Comparison of ENCODE assay signal across 16 mouse cellular contexts in the genomic region with DNA sequence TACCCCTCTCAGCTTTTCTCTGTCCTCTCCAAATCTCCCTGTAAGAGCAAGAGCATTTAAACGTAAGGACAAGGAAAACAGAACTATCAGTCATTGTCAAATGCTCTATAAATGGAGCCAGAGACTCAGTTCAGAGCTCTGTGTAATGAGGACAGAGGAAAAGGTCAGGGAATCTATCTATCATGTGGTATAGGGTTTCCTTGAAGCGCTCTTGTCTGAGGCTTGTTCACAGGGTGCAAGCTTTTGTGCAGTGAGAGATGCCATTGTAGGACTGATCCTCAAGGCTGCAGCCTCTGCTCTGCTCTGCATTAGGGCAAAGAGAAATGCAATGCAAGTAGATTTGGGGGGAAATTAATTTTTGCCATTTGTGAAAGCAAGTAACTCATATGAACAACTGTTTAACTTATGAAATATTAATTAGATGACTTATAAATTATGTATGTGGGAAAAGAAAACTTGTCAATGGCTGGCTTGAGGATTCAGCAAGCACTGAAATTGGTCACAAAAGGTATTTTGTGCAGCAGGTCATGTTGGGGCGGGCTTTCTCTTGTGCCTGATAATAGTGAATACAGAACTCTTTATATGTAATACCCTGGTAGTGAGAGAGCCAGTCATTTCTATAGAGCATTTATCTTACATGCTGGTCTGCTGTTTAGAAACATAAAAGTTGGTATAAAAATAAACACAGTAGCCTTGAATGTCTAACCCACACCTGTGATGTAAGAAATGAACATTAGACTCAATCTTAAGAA.
A peak's percentile ranks its signal among the peaks of the same experiment; 100 is the strongest.
DNase-seq lines count a peak whose midpoint lies in the region; ATAC-seq and TF ChIP-seq lines count a peak whose summit lies in the region.
"Had no signal": no experiment of that assay in that cellular context is flagged by ENCODE, and none has a peak within 500 bp of the region (broad histone marks: within the 10 kb centered on the region; RNA-seq: fewer than 3 reads in every experiment).

No protein-coding gene starts in this region.

- no peaks in the 10 kb centered on the region for H3K36me3 ChIP-seq in kidney, postnatal 0 days (ENCODE audit: insufficient read depth, low read length)
- H3K36me3 ChIP-seq in neural tube, embryonic 14.5 days (ENCODE audit: control insufficient read depth, insufficient read depth, low read length): no peaks in the 10 kb centered on the region
- H3K36me3 ChIP-seq: lung, embryonic 15.5 days had no signal

- DNase-seq in kidney, postnatal 0 days (ENCODE audit: low spot score): peak; percentile 35
- DNase-seq in kidney, postnatal 25 days: no peak
- peak; percentile 41 for DNase-seq in embryo, embryonic 9.5 days (ENCODE audit: extremely low spot score)
- DNase-seq in mesoderm, embryonic 11.5 days (ENCODE audit: low read depth, low spot score): peak; percentile 59
- no peak for DNase-seq in thymus, postnatal 10 days (ENCODE audit: low spot score in 2 of 2)
- no peak for DNase-seq in lung, postnatal 36 days
- DNase-seq: cerebellum, adult 2 months; kidney, postnatal 4 days; spleen, adult 18-20 months had no signal

- no peaks in the 10 kb centered on the region for H3K27me3 ChIP-seq in kidney, postnatal 0 days (ENCODE audit: insufficient read depth, low read length)
- H3K27me3 ChIP-seq in neural tube, embryonic 14.5 days (ENCODE audit: control insufficient read depth, insufficient read depth, low read length): no peaks in the 10 kb centered on the region
- H3K27me3 ChIP-seq: lung, embryonic 15.5 days had no signal

- H3K4me3 ChIP-seq in kidney, postnatal 0 days (replicated peaks; ENCODE audit: low read depth, low read length): no peak overlapping the region
- H3K4me3 ChIP-seq in neural tube, embryonic 14.5 days (ENCODE audit: low read depth, low read length): no peak overlapping the region
- H3K4me3 ChIP-seq: left cerebral cortex, adult 2 months; lung, embryonic 15.5 days had no signal

- no peak for TF ChIP-seq CTCF in kidney, postnatal 0 days (IDR thresholded peaks at IDR 0.05; ENCODE audit: low read depth)

- H3K27ac ChIP-seq in kidney, postnatal 0 days: no peak overlapping the region
- H3K27ac ChIP-seq in neural tube, embryonic 14.5 days (ENCODE audit: low read depth, low read length): no peak overlapping the region
- H3K27ac ChIP-seq: left cerebral cortex, adult 2 months; lung, embryonic 15.5 days; stomach, postnatal 0 days had no signal

- no peaks in the 10 kb centered on the region for H3K9me3 ChIP-seq in kidney, postnatal 0 days (replicated peaks; ENCODE audit: low read length)
- no peaks in the 10 kb centered on the region for H3K9me3 ChIP-seq in neural tube, embryonic 14.5 days (ENCODE audit: control insufficient read depth, low read length)
- H3K9me3 ChIP-seq: lung, embryonic 15.5 days had no signal

- no peak overlapping the region for H3K9ac ChIP-seq in kidney, postnatal 0 days (ENCODE audit: low read depth, low read length)
- H3K9ac ChIP-seq in neural tube, embryonic 14.5 days (replicated peaks; ENCODE audit: low read depth, low read length): no peak overlapping the region
- H3K9ac ChIP-seq: lung, embryonic 15.5 days had no signal

- no peak overlapping the region for H3K4me2 ChIP-seq in kidney, postnatal 0 days (ENCODE audit: low read length)
- H3K4me2 ChIP-seq in neural tube, embryonic 14.5 days (ENCODE audit: low read depth, low read length): no peak overlapping the region
- H3K4me2 ChIP-seq: lung, embryonic 15.5 days had no signal

- 39% methylated on average over 3 of the region's 3 CpGs for WGBS in kidney, postnatal 0 days
- WGBS in neural tube, embryonic 14.5 days: 8% methylated on average over 3 of the region's 3 CpGs

- no peak for ATAC-seq in kidney, postnatal 0 days (replicated peaks; ENCODE audit: low FRiP score, low read depth)
- 0 out of 2 replicates have a peak, but pooled peaks have one; percentile 69 for ATAC-seq in neural tube, embryonic 14.5 days (ENCODE audit: low read depth)
- ATAC-seq in erythroblast, adult 5-6 weeks (replicated peaks; ENCODE audit: low FRiP score, poor library complexity, severe bottlenecking): no peak
- ATAC-seq: CD4-positive, CD25-positive, alpha-beta regulatory T cell, adult 4 months; inflammation-experienced regulatory T-cells, adult 6 months had no signal

- no peaks in the 10 kb centered on the region for H3K4me1 ChIP-seq in kidney, postnatal 0 days (replicated peaks; ENCODE audit: insufficient read depth, low read length)
- H3K4me1 ChIP-seq in neural tube, embryonic 14.5 days (ENCODE audit: control insufficient read depth, insufficient read depth, low read length): no peaks in the 10 kb centered on the region
- H3K4me1 ChIP-seq: lung, embryonic 15.5 days had no signal

Comparison
In these comparisons a context has a peak if more than half of its experiments do, and no peak if none do; other contexts are left out.
1. DNase-seq: peak in kidney, postnatal 0 days (single experiment), embryo, embryonic 9.5 days (single experiment) and mesoderm, embryonic 11.5 days (single experiment); none in kidney, postnatal 25 days (0 of 2), thymus, postnatal 10 days (0 of 2) and lung, postnatal 36 days (single experiment).